Mouse (Mus musculus): ENCODE data around the gene Zdhhc1.

GRCm38 (mm10) chr8:105536546-105536945 is 39.8 kb upstream of the Zdhhc1 start:
- no peak for TF ChIP-seq CTCF (conservative IDR thresholded peaks at IDR 0.05; ENCODE audit: low read length)
- no peak for TF ChIP-seq POU5F1 (IDR thresholded peaks at IDR 0.05; ENCODE audit: borderline replicate concordance, low read length)
- no peak for TF ChIP-seq NANOG (IDR thresholded peaks at IDR 0.05; ENCODE audit: borderline replicate concordance, low read length)

Measured in E14TG2a.4 (cell line).